Mouse (Mus musculus) cerebellum, postnatal 4 days (tissue): ENCODE measurements around the gene Gamt.
"Not testable (repeated sequence)": the region's sequence is repeated elsewhere in the genome, so short reads cannot be mapped to it uniquely, and the experiment has no call there.

Experiments
- DNase-seq, 2 experiments: peaks; one replicate each; pipeline ENCODE4 v3.0.0; 2022; ENCODE audit warnings: low spot score in 2 of 2, mixed read lengths in 1 of 2

Gamt gene

DNA sequence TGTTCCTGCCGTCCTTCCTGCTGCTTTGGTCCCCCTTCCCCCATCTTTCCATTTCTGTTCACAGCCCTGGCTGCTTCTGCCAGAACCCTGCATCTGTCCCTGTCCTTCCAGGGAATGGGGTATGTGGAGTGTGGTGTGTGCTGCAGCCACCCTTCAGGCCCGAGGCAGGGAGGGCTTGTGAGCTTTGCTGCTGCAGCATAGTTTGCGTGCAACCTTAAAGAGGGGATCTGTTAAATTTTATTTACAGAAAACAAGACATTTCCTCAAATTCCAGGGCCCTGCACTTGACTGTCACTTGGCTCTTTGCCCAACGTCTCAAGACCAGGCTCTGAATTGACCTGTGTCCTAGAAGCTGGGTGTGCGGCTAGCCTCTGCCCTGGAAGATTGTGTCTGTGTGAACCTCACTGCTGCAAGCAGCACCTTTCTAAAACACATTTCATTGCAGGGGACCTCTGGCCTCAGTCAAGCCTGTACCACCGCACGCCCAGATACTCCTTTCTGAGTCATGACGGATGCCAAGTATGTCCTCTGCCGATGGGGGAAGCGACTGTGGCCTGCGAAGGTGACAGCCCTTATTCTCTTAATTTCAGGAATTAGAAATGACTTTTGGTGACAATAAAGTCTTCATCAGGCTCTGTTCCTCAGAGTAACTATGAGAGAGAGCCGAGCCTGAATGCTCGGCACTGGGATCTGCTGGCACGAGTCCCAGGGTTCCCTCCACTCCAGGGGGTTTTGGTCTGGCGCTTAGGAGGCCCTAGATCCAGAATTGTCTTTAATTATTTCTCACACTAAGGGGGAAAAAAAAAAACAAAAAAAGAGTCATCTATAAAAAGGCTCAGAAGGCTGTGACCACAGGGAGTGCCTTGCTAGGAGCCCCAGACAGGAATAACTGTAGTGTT is 32.7 kb downstream of the Gamt start:
- peak in 1 of 2 experiments; percentile 32 for DNase-seq

DNA sequence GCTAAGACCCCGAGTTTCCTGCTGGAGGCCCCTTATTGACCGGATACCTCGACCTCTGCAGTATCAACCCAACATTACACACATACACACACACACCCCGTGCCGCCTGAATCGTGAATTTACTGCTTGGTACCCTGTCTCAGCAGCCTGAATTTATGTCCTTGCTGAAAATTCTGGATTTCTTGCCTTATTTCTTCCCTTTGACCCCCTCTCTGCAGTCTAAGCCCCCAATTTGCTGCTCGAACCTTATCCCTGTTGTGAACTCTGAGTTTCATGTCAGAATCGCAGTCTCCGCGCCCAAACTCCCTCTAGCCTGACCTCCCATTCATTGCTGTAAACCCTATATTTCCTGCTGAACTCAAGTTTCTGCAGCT is 33.7 kb downstream of the Gamt start:
- no peak for DNase-seq

DNA sequence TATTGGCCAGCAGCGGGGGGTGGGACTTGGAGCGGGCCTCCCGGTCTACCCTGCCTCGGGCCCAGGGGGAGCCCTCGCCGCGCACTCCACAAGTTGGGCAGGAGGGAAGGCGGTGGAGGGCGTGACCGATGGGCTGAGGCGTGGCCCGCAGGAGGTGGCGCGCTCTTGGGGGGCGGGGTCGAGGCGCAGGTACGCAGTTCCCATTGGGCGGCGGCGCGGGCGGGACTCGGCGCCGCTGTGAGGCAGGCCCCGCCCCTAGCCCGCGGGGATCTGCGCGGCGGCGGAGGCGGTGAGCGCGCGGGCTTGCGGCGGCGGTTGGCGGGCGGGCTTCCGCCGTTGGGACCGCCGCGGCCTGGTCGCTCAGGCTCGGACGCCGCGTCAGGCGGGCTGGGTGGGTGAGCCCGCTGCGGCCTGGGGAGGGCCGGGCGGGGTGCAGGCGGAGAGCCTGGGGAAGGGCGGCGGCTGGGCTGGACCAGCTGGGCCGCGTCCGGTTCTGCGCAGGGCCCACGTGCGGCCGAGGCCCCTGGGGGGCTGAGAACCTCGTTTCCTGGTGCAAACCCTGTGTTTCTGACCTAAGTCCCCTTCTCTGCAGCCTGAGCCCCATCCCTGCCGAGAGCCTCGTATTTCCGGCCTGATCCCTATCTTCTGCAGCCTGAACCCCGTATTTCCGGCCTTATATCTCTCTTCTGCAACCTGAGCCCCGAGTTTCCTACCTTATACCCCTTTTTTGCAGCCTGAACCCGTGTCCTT is 34.2 kb downstream of the Gamt start, which contains the start of gene Mum1:
Gene Mum1 (plus strand): TSS at position 19 of the 750 bp plus-strand sequence.
- peak; percentile 94 to 97 for DNase-seq

GRCm38 (mm10) chr10:80226071-80226415 is 34.8 kb downstream of the Gamt start:
- DNase-seq, result no peak

- DNase-seq, result not testable (repeated sequence)
Observed at GRCm38 (mm10) chr10:80223137-80223536, 37.7 kb downstream of the Gamt start.

GRCm38 (mm10) chr10:80220676-80221075 is 40.1 kb downstream of the Gamt start:
- no peak for DNase-seq

- DNase-seq, result no peak
Observed at GRCm38 (mm10) chr10:80215048-80215772, 45.6 kb downstream of the Gamt start.

DNA sequence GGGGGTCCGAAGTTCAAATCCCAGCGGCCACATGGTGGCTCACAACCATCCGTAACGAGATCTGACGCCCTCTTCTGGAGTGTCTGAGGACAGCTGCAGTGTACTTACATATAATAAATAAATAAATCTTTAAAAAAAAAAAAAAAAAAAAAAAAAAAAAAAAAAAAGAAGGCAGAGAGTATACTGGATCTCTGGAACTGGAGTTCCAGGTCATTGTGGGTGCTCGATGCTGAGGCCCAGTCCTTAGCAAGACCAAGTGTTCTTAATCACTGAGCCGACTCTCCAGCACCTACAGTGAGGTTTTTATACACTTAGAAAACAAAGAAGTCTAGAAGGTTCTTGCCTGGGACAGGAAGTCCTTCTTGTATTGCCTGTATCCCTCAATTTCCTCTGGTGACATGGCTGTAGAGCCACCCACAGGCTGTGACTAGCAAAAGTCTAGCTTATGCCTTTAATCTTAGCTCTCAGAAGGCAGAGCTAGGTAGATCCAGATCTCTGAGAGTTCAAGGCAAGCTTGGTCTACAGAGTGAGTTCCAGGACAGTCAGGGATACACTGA is 49.2 kb downstream of the Gamt start:
- not testable (repeated sequence) for DNase-seq

DNA sequence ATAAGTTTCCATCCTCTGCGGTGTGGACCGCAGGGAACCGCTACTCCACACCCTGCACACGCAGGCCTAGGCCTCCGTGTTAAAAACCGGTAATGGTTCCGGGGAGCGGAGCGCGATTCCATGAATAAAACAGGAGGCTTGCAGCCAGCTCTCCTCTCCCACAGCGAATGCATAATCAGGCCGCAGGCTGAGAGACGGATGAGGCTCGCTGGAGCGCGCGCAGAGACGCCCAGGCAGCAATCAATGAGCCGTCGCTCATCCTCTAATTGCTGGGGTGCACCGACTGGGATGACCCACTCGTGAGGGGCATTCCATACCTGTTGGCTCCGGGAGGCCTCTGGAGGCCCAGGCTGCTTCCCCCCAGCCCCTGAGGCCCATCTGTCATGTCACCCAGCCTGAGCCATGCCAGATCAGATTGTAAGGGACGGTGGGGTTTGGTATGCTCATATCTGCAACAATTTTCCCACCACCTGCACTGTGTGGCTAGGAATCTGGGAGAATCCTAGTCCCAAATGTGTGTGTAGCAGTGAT is 51.9 kb downstream of the Gamt start:
- no peak for DNase-seq

- no peak for DNase-seq
Observed at GRCm38 (mm10) chr10:80208248-80208647, 52.6 kb downstream of the Gamt start.
